Comparison of ENCODE assay signal across 35 mouse cellular contexts in genomic region chr2:91151331-91151730, GRCm38 (mm10). TPM values are rescaled to one million over a fixed set of nuclear protein-coding genes. Genes with fewer than 3 reads are reported as not detected.
"Had no signal": no experiment of that assay in that cellular context is flagged by ENCODE, and none has a peak within 500 bp of the region (broad histone marks: within the 10 kb centered on the region; RNA-seq: fewer than 3 reads in every experiment).

No protein-coding gene starts in this region.

- H3K9me3 ChIP-seq: limb, embryonic 10.5 days; limb, embryonic 12.5 days; limb, embryonic 13.5 days; limb, embryonic 15.5 days; liver, embryonic 12.5 days; liver, embryonic 13.5 days; liver, embryonic 15.5 days; lung, embryonic 15.5 days; megakaryocyte, embryonic 14.5 days; midbrain, embryonic 10.5 days; midbrain, embryonic 12.5 days; midbrain, embryonic 13.5 days; midbrain, embryonic 15.5 days; neural tube, embryonic 12.5 days had no signal

- H3K4me1 ChIP-seq: limb, embryonic 10.5 days; limb, embryonic 12.5 days; limb, embryonic 13.5 days; limb, embryonic 15.5 days; liver, embryonic 12.5 days; liver, embryonic 13.5 days; liver, embryonic 15.5 days; lung, embryonic 15.5 days; megakaryocyte, embryonic 14.5 days; midbrain, embryonic 10.5 days; midbrain, embryonic 12.5 days; midbrain, embryonic 13.5 days; midbrain, embryonic 15.5 days; neural tube, embryonic 12.5 days had no signal

- H3K27ac ChIP-seq: left cerebral cortex, adult 2 months; limb, embryonic 10.5 days; limb, embryonic 12.5 days; limb, embryonic 13.5 days; limb, embryonic 15.5 days; liver, embryonic 12.5 days; liver, embryonic 13.5 days; liver, embryonic 14.5 days; liver, embryonic 15.5 days; lung, embryonic 15.5 days; macrophage; midbrain, embryonic 10.5 days; midbrain, embryonic 12.5 days; midbrain, embryonic 13.5 days; midbrain, embryonic 15.5 days; neural tube, embryonic 12.5 days had no signal

- H3K4me2 ChIP-seq: limb, embryonic 12.5 days; limb, embryonic 13.5 days; limb, embryonic 15.5 days; liver, embryonic 11.5 days; liver, embryonic 12.5 days; liver, embryonic 13.5 days; liver, embryonic 15.5 days; lung, embryonic 14.5 days; lung, embryonic 15.5 days; midbrain, embryonic 11.5 days; midbrain, embryonic 12.5 days; midbrain, embryonic 13.5 days; midbrain, embryonic 15.5 days; neural tube, embryonic 12.5 days had no signal

- H3K9ac ChIP-seq: limb, embryonic 12.5 days; limb, embryonic 13.5 days; limb, embryonic 15.5 days; liver, embryonic 12.5 days; liver, embryonic 13.5 days; liver, embryonic 14.5 days; liver, embryonic 15.5 days; lung, embryonic 14.5 days; lung, embryonic 15.5 days; midbrain, embryonic 12.5 days; midbrain, embryonic 13.5 days; midbrain, embryonic 15.5 days; neural tube, embryonic 12.5 days had no signal

- H3K27me3 ChIP-seq: limb, embryonic 12.5 days; limb, embryonic 13.5 days; limb, embryonic 15.5 days; liver, embryonic 12.5 days; liver, embryonic 13.5 days; liver, embryonic 15.5 days; lung, embryonic 15.5 days; megakaryocyte, embryonic 14.5 days; midbrain, embryonic 12.5 days; midbrain, embryonic 13.5 days; midbrain, embryonic 15.5 days; neural tube, embryonic 12.5 days had no signal

- ATAC-seq: liver, embryonic 12.5 days; lung, postnatal 0 days; midbrain, embryonic 13.5 days; midbrain, embryonic 15.5 days; midbrain, embryonic 16.5 days had no signal

- H3K4me3 ChIP-seq: left cerebral cortex, adult 2 months; limb, embryonic 10.5 days; limb, embryonic 12.5 days; limb, embryonic 13.5 days; limb, embryonic 15.5 days; liver, embryonic 12.5 days; liver, embryonic 13.5 days; liver, embryonic 15.5 days; lung, embryonic 15.5 days; megakaryocyte, embryonic 14.5 days; midbrain, embryonic 10.5 days; midbrain, embryonic 12.5 days; midbrain, embryonic 13.5 days; midbrain, embryonic 15.5 days; myocyte; neural tube, embryonic 12.5 days had no signal

- DNase-seq: left cerebral cortex, postnatal 4 days; liver; liver, embryonic 13.5 days; lung, adult 18-20 months; lung, adult 2 months; lung, embryonic 14.5 days; lung, postnatal 10 days; lung, postnatal 14 days; lung, postnatal 36 days; lung, postnatal 4 days; midbrain, embryonic 14.5 days had no signal

RNA-seq across cellular contexts. Expression of gene Mybpc3, which starts 33.4 kb away (rescaled TPM):
- total RNA-seq: left cerebral cortex, postnatal 4 days; megakaryocyte progenitor cell, adult 5-6 weeks; midbrain, postnatal 0 days had no signal
- polyA plus RNA-seq: limb, embryonic 13.5 days; midbrain, embryonic 11.5 days; midbrain, embryonic 13.5 days; midbrain, embryonic 14.5 days; midbrain, postnatal 0 days had no signal

RNA-seq across cellular contexts. Expression of gene Nr1h3, which starts 51.3 kb away (rescaled TPM):
- total RNA-seq: megakaryocyte-erythroid progenitor cell, adult 5-6 weeks had no signal
